Mouse (Mus musculus): ENCODE data around the gene H2-M10.2. TPM values are rescaled to one million over a fixed set of nuclear protein-coding genes. Genes with fewer than 3 reads are reported as not detected.
"Not testable (repeated sequence)": the region's sequence is repeated elsewhere in the genome, so short reads cannot be mapped to it uniquely, and the experiment has no call there.

The H2-M10.2 gene
- total RNA-seq, 2 experiments from 2014 or later = not detected

DNA sequence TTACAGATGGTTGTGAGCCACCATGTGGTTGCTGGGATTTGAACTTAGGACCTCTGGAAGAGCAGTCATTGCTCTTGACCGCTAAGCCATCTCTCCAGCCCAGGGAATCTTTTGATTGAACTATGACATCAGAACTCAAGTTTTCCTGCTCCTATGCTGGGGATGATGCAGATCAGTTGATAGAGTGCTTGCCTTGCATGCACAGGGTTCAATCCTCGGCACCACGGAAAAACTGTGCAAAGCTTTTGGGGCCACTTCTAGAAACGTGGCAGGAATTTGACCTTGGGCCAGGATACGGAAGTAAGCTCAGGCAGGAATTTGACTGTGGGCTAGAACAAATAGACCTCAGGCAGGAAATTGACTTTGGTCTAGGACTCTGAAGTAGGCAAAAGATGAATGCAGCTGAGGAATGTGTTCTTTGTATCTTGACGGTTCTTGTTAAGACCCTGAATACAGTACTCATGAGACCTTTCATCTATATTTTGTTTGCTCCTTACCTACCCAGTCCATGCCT is 33.1 kb downstream of the H2-M10.2 start:
- intact Hi-C loops (cut with DNase I) = no loop called here
- no peak for DNase-seq

DNA sequence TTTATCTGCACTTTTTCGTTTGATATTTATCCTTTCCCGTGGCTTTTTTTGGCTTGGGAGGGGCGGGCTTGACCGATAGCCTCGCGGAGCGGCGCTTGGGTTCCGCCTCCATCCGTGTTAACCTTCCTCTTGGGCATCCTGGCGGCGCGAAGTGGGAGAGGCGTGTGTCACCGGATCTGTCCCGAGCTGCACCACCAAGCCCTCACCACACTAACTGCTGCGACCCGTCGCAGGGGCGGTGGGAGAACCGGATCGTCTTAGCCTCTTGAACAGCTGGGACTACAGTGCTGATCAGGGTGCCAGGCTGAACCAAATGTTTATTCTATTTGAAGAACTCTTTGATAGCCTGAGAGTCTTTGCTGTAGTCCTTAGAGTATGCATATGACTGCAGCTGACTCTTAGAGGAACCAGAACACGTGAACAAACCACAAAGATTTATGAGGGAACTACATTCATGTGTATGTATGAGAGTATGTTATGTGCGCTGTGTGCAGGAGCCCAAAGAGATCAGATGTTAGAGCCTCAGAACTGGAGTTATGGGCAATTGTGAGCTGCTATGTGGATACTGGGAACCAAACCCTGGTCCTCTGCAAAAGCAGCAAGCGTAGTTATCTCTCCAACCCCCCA is 33.9 kb downstream of the H2-M10.2 start:
- intact Hi-C loops (cut with DNase I) = no loop called here

DNA sequence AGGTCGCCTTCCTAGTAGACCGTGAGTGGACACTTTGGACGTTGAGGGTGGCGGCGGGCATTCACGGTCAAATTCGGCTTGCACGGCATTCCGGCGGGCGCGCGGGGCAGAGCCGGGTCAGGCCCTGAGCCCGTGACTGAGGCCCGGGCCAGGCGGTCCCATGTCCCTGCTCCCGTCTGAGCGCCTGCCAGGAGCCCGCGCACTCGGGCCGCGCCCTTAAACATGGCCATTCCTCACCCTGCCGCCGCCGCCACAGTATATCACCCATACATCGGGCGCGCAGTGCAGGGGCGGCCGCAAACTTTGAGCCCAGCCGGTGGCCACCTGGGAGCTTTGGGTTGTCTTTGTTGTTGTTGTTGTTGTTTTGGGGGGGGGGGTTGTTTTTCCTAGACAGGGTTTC is 37.4 kb downstream of the H2-M10.2 start:
- intact Hi-C loops (cut with DNase I) = no loop called here

More for the DNA sequence above, 33.9 kb downstream of the H2-M10.2 start:
- DNase-seq = no peak

GRCm38 (mm10) chr17:36245741-36246140 is 40.5 kb downstream of the H2-M10.2 start:
- no peak for DNase-seq
- intact Hi-C loops (cut with DNase I) = no loop called here

More for the DNA sequence above, 37.4 kb downstream of the H2-M10.2 start:
- DNase-seq = no peak

GRCm38 (mm10) chr17:36244031-36244430 is 42.3 kb downstream of the H2-M10.2 start:
- intact Hi-C loops (cut with DNase I) = no loop called here
- DNase-seq = no peak

DNA sequence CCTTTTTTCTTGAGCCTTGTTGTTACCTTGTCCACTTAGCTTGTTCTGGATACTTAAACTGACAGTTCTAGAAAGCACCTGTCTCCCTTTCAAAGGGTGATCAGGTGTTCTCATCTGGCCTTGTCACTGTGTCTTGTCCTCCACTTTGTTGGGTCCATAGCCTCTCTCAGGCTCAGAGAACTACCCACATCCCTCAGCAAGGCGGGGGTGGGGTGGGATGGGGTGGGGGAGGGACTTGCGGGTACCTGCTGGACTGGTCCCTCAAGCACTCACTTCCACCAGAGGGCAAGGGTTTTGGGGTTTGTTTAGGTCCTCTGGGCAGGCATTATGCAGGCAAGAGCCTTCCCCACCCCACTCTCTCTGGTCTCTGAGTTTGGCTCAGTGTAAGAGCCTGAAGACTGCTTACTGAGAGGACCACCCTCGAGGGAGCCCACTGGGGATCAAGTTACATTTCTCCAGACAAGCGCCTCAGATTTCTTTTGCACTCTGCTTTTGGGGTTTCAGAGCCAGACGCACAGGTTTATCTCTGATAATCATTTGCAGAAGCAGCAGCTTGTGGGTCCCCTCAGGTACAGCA is 45.6 kb downstream of the H2-M10.2 start:
- DNase-seq = no peak

DNA sequence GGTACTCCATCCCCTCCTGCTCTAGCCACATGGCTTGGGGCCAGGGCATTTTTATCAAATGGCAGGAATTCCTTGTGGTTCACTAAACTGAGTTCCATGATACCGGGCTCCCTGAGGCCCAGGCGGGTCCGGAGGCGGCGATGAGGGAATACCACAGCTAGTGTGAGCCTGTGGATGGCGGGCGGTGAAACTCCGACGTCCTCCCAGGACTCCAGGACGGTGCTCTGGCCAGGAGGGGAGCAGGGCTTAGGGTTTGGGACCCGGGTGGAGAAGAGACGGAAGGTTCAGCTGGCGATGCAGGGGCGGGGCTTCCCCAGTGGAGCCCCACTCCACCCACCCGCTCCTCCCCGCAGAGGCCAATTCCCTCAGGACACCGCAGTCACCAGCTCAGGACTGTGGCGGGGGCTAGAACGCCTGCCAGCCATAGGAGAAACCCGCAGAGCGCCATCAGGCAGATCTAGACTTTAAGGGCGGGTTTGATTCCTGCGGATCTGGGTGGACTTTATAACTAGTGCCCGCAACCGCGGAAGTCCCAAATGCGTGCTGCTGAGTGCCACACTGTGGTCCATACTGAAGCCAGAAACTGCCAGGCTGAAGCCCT is 48.9 kb downstream of the H2-M10.2 start:
- DNase-seq = no peak
- intact Hi-C loops (cut with DNase I) = no loop called here

More for the DNA sequence above, 45.6 kb downstream of the H2-M10.2 start:
- intact Hi-C loops (cut with DNase I) = no loop called here

GRCm38 (mm10) chr17:36235300-36235699 is 51.0 kb downstream of the H2-M10.2 start:
- intact Hi-C loops (cut with DNase I); DNase-seq: not testable (repeated sequence)

Other genes with a start within 250 kb of the H2-M10.2 start
- 1 to 10 TPM; 7.1 to 8.0 TPM for gene H2-T22, start 243.7 kb downstream of the H2-M10.2 start, total RNA-seq (2021)
- gene Gm6034, start 243.5 kb downstream of the H2-M10.2 start, total RNA-seq (2021) = not detected
- 1 to 10 TPM; 1.5 to 2.1 TPM for gene Gm11127, start 228.1 kb downstream of the H2-M10.2 start, total RNA-seq (2021)
- not detected for gene Gm19684, start 164.8 kb downstream of the H2-M10.2 start, total RNA-seq (2021)
- not detected for gene Gm7030, start 157.1 kb downstream of the H2-M10.2 start, total RNA-seq (2021)
- gene Gm8909, start 118.0 kb downstream of the H2-M10.2 start, total RNA-seq (2021) = not detected
- under 1 TPM in 1 of 2 experiments, not detected in 1; 0.59 TPM for gene H2-T3, start 96.2 kb downstream of the H2-M10.2 start, total RNA-seq (2021)
- gene Rpp21, start 28.4 kb downstream of the H2-M10.2 start, total RNA-seq (2021) = 10 to 100 TPM; 34.5 to 39.6 TPM
- gene Trim39, start 14.2 kb downstream of the H2-M10.2 start, total RNA-seq (2021) = 1 to 10 TPM; 4.0 to 5.9 TPM
- not detected for gene H2-M10.1, start 39.7 kb upstream of the H2-M10.2 start, total RNA-seq (2021)
- gene H2-M10.3, start 81.9 kb upstream of the H2-M10.2 start, total RNA-seq (2021) = not detected
- gene H2-M10.4, start 175.8 kb upstream of the H2-M10.2 start, total RNA-seq (2021) = not detected